Mouse (Mus musculus) gastrocnemius, adult 8-10 months (tissue): Measurements from ENCODE around the gene Cdyl2. TPM values are rescaled to one million over a fixed set of nuclear protein-coding genes. Genes with fewer than 3 reads are reported as not detected.
A peak's percentile ranks its signal among the peaks of the same experiment; 100 is the strongest.

Experiments
- DNase-seq, 2 experiments: peaks; one replicate each; pipeline ENCODE4 v3.0.0; 2022; ENCODE audit warnings: low spot score in 2 of 2
- total RNA-seq, 4 experiments: library from RNA; stranded (reverse); gene quantifications; 2 replicates each; pipeline ENCODE4 v1.2.4; 2022

Cdyl2 gene
- total RNA-seq, 4 experiments from 2014 or later, result 2.7 to 4.8 (median 3.2) TPM

DNA sequence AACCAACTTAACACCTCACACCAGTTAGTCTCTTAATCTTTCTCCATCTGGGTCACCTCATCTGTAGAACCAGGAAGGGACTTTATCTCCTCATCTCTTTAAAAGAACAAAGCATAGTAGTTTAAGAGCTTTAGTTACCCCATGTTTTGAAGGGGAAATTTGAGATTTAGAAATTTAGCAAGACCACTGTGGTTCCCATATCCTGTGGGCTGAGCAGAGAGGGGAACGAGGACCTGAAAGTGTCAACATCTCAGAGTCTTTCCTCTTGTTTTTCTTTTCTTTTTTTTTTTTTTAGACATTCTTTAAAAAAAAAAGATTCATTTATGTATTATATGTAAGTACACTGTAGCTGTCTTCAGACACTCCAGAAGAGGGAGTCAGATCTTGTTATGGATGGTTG lies 189.4 kb downstream of the Cdyl2 start:
- no peak for DNase-seq

DNA sequence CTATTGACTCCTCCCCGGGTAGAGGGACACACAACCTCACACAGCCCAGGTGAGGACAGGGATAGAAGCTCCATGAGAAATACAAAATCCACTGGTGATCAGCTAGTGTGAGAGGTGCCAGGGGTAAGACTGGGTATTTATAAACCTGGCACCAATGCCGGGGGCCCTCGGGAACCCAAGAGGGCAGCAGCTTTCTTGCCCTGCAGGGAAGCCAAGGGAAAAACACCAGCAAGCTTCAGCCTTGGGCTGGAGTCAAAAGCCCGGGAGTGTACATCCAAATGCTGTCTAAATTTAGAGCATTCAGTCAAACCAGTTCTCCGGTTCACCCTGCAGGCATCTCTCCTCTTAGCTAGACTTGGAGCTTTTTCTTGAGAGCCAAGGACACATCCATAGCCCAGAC lies 189.9 kb downstream of the Cdyl2 start:
- DNase-seq, result peak; percentile 68 to 84

DNA sequence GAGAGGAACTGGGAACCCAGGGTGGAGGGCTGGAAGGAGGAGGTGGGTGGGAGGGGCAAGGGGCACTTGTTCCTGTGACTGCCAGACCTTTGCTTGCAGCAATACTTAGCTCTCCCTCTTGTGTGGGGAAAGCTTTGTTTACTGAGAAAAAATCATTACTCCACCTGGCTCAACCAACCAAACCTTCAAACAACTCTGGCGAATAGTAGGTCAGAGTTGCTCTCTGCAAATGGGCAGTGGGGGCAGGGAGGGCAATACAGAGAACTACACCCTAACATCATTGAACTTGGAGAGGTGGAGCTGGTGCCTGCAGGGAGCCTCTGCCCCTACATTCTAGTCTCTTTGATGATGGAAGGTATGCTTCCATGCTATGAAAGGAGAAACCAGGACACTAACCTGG lies 192.7 kb downstream of the Cdyl2 start:
- no peak for DNase-seq

DNA sequence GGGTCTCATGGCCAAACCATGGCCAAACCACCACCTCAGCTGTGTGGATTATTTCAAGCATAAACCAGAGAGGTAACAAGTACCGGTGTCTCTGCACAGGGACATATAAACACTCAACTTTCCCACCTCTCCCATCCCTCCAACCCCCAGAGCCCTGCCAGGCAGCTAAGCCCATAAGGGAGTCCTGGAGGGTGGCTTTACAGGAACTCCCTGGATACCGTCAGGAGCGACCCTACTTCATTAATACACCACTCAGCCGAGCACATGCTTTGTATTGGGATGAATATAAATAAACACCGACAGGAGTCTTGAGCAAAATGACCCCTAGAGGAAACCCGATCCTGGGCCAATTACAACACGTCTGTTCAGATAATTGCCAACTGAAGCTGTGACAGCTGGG lies 194.0 kb downstream of the Cdyl2 start:
- no peak for DNase-seq

DNA sequence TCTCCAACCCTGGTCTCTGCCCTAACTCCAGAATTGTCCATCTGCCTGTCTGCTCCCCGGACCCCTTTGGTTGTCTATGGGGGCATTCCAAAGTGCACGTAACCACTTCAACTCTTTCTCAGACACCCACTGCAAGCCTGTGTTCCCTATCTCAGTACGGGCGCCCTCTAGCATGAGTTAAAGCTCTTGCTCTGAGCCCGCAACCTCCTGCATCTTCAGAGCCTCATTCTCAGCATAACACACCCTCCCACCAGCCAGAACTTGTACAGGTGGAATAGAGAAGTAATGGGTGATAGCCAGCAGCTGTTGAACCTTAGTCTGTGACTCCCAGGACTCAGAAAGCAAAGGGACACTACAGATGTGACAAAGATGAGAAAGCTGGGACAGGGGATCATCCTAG lies 196.0 kb downstream of the Cdyl2 start:
- no peak for DNase-seq

DNA sequence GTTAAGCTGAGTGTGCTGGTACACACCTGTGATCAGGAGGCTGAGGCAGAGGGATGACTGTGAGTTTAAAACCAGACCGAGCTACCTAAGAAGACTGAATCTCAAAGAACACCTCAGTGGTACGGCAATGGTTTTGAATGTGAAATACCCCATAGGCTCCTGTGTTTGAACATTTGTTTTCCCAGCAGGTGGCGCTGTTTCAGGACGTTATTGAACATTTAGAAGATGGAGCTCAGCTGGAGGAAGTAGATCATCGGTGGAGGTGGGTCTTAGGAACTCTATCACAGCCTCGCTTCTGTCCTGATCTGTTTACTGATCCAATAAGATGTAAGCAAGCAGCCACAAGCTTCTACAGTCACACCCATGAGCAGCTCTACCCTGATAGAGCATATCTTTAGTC lies 199.7 kb downstream of the Cdyl2 start:
- DNase-seq, result no peak

DNA sequence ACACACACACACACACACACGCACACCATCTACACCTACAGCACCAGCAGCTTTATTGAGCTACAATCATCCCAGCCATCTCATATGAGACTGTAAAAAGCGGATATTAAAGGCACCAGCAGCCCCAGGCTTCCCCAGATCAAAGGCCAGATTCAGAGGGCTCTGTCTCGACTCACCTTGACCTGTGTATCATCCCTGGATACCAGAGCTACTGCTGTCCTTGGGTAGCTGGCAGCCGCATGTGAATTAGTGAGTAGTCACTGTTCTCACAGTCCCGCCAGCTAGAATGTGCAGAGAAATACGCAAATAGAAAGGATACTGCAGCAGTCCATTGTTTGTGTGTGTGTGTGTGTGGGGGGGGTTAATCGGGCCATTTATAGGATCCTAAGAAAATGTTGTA lies 204.1 kb downstream of the Cdyl2 start:
- no peak for DNase-seq

DNA sequence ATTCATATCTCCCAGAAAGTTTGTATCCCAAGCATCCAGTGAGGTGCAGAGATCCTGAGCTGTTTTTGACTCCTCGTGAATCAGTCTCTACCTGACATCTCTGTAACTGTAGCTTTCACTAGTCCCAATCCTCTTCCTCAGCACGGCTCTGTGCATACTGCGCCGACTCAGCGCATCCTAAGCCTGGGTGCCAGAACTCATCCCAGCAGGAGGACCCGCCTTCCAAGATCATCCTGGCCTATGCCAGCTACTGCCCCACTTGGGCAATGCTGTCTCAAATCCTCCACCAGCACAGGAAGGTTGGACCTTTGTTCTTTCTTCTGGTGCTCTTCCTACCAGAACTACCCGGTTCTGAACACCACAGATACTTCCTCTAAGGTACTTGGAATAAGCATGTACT lies 207.9 kb downstream of the Cdyl2 start:
- DNase-seq, result no peak

Other genes with a start within 250 kb of the Cdyl2 start
- under 1 TPM in 1 of 4 experiments, not detected in 3; 0.86 TPM for gene Dynlrb2, start 228.0 kb downstream of the Cdyl2 start, total RNA-seq
- 10 to 100 TPM; 20.8 to 29.6 (median 26.8) TPM for gene Cmc2, start 188.5 kb upstream of the Cdyl2 start, total RNA-seq
- gene Cenpn, start 188.7 kb upstream of the Cdyl2 start, total RNA-seq, result under 1 TPM; 0.36 to 0.88 (median 0.57) TPM
- 10 to 100 TPM; 29.7 to 35.3 (median 30.7) TPM for gene Atmin, start 210.4 kb upstream of the Cdyl2 start, total RNA-seq
- under 1 TPM in 2 of 4 experiments, not detected in 2; 0.13 to 0.16 TPM for gene 1700030J22Rik, start 246.0 kb upstream of the Cdyl2 start, total RNA-seq